25 mouse cellular contexts compared by ENCODE assay signal in genomic region chr2:41287370-41288059, GRCm38 (mm10).
DNase-seq lines count a peak whose midpoint lies in the region; ATAC-seq lines count a peak whose summit lies in the region.
"Had no signal": no experiment of that assay in that cellular context is flagged by ENCODE, and none has a peak within 500 bp of the region (broad histone marks: within the 10 kb centered on the region; RNA-seq: fewer than 3 reads in every experiment).

No protein-coding gene starts in this region.

- peak; percentile 1 for DNase-seq in embryo, embryonic 11 days
- no peak for DNase-seq in embryo, embryonic 9.5 days (ENCODE audit: extremely low spot score)
- DNase-seq in 416B (ENCODE audit: low read depth): peak; percentile 24
- peak; percentile 6 for DNase-seq in retina, embryonic 14.5 days (ENCODE audit: low spot score)
- no peak for DNase-seq in layer of hippocampus, adult 18-20 months (ENCODE audit: low spot score in 2 of 2)
- DNase-seq in kidney, postnatal 36 days: no peak
- DNase-seq: adrenal gland, adult 2 months; adrenal gland, postnatal 14 days; cerebellum, adult 11 months; cerebellum, adult 2 months; cerebellum, adult 9-11 months; cerebellum, postnatal 25 days; gastrocnemius, postnatal 10 days; gastrocnemius, postnatal 36 days; heart, adult 11 months had no signal

- no peaks in the 10 kb centered on the region for H3K4me1 ChIP-seq in intestine, embryonic 16.5 days (ENCODE audit: control insufficient read depth, insufficient read depth, low read length)
- H3K4me1 ChIP-seq: embryonic facial prominence, embryonic 12.5 days; embryonic facial prominence, embryonic 15.5 days; forebrain, embryonic 15.5 days; hindbrain, embryonic 12.5 days; hindbrain, embryonic 15.5 days had no signal

- H3K9ac ChIP-seq in intestine, embryonic 16.5 days (ENCODE audit: low read depth, low read length): no peak overlapping the region
- H3K9ac ChIP-seq: embryonic facial prominence, embryonic 12.5 days; embryonic facial prominence, embryonic 15.5 days; forebrain, embryonic 12.5 days; forebrain, embryonic 15.5 days; hindbrain, embryonic 12.5 days; hindbrain, embryonic 15.5 days had no signal

- no peak overlapping the region for H3K27ac ChIP-seq in intestine, embryonic 16.5 days (ENCODE audit: low read length)
- H3K27ac ChIP-seq: embryonic facial prominence, embryonic 12.5 days; embryonic facial prominence, embryonic 15.5 days; forebrain, embryonic 12.5 days; forebrain, embryonic 15.5 days; hindbrain, embryonic 12.5 days; hindbrain, embryonic 15.5 days had no signal

- peak; percentile 73 for ATAC-seq in granulocyte monocyte progenitor cell, adult 5-6 weeks (replicated peaks; ENCODE audit: poor library complexity, severe bottlenecking)
- ATAC-seq in intestine, embryonic 16.5 days: no peak
- ATAC-seq: CD4-positive, CD25-positive, alpha-beta regulatory T cell, adult 4 months; forebrain, embryonic 15.5 days had no signal

- no peak overlapping the region for H3K4me2 ChIP-seq in intestine, embryonic 16.5 days (ENCODE audit: low read depth, low read length)
- H3K4me2 ChIP-seq: embryonic facial prominence, embryonic 12.5 days; embryonic facial prominence, embryonic 15.5 days; forebrain, embryonic 12.5 days; forebrain, embryonic 15.5 days; heart, embryonic 11.5 days; hindbrain, embryonic 12.5 days; hindbrain, embryonic 15.5 days had no signal

- H3K4me3 ChIP-seq in intestine, embryonic 16.5 days (ENCODE audit: low read length): no peak overlapping the region
- H3K4me3 ChIP-seq: embryonic facial prominence, embryonic 12.5 days; embryonic facial prominence, embryonic 15.5 days; forebrain, embryonic 12.5 days; forebrain, embryonic 15.5 days; hindbrain, embryonic 12.5 days; hindbrain, embryonic 15.5 days had no signal

- WGBS in intestine, embryonic 16.5 days: 83% methylated on average over 9 of the region's 9 CpGs

- no peaks in the 10 kb centered on the region for H3K27me3 ChIP-seq in intestine, embryonic 16.5 days (replicated peaks; ENCODE audit: control insufficient read depth, insufficient read depth, low read length)
- H3K27me3 ChIP-seq: embryonic facial prominence, embryonic 12.5 days; embryonic facial prominence, embryonic 15.5 days; forebrain, embryonic 12.5 days; forebrain, embryonic 15.5 days; hindbrain, embryonic 12.5 days; hindbrain, embryonic 15.5 days had no signal

- H3K36me3 ChIP-seq in intestine, embryonic 16.5 days (ENCODE audit: control insufficient read depth, insufficient read depth, low read length): no peaks in the 10 kb centered on the region
- H3K36me3 ChIP-seq: embryonic facial prominence, embryonic 12.5 days; embryonic facial prominence, embryonic 15.5 days; forebrain, embryonic 12.5 days; forebrain, embryonic 15.5 days; hindbrain, embryonic 12.5 days; hindbrain, embryonic 15.5 days had no signal

- no peaks in the 10 kb centered on the region for H3K9me3 ChIP-seq in intestine, embryonic 16.5 days (ENCODE audit: control insufficient read depth, low read length)
- H3K9me3 ChIP-seq: embryonic facial prominence, embryonic 12.5 days; embryonic facial prominence, embryonic 15.5 days; forebrain, embryonic 12.5 days; forebrain, embryonic 15.5 days; hindbrain, embryonic 12.5 days; hindbrain, embryonic 15.5 days had no signal

Comparison
In these comparisons a context has a peak if more than half of its experiments do, and no peak if none do; other contexts are left out.
1. DNase-seq: peak in embryo, embryonic 11 days (single experiment), 416B (single experiment) and retina, embryonic 14.5 days (single experiment); none in embryo, embryonic 9.5 days (single experiment), layer of hippocampus, adult 18-20 months (0 of 2) and kidney, postnatal 36 days (0 of 2).